Mouse (Mus musculus) hindbrain, embryonic 15.5 days (tissue): ENCODE measurements at regions not wholly inside any gene's neighbourhood (a gene's known extent, or its start where the extent isn't known, plus 50 kb on each side); places are given as distances from the start of the nearest gene placed in this dataset.

ENCODE experiments used
- ATAC-seq: fragments of 200-750 bp; cut with Nextera tagmentation; 2 replicates; pipeline ENCODE4 v1.8.0; 2017; ENCODE audit warnings: low read depth, moderate number of reproducible peaks, moderate TSS enrichment; ENCODE audit not compliant: low FRiP score
- H3K27ac ChIP-seq: fragments of 300-500 bp; sonication (generic); replicated peaks from 2 replicates; pipeline ENCODE4 v1.5.1; 2015; ENCODE audit warnings: mild to moderate bottlenecking, inconsistent platforms
- H3K27me3 ChIP-seq: fragments of 300-500 bp; sonication (generic); 2 replicates; pipeline ENCODE4 v1.6.1; 2015; ENCODE audit warnings: control low read depth, inconsistent platforms
- H3K36me3 ChIP-seq: fragments of 300-500 bp; sonication (generic); 2 replicates; pipeline ENCODE4 v1.6.1; 2015; ENCODE audit warnings: control low read depth, inconsistent platforms
- H3K4me1 ChIP-seq: fragments of 300-500 bp; sonication (generic); replicated peaks from 2 replicates; pipeline ENCODE4 v1.6.1; 2015; ENCODE audit warnings: control low read depth, inconsistent platforms
- H3K4me2 ChIP-seq: fragments of 300-500 bp; sonication (generic); 2 replicates; pipeline ENCODE4 v1.6.1; 2015; ENCODE audit warnings: moderate library complexity, mild to moderate bottlenecking, inconsistent platforms
- H3K4me3 ChIP-seq: fragments of 300-500 bp; sonication (generic); 2 replicates; pipeline ENCODE4 v1.5.1; 2015; ENCODE audit warnings: mild to moderate bottlenecking, inconsistent platforms
- H3K9ac ChIP-seq: fragments of 300-500 bp; sonication (generic); 2 replicates; pipeline ENCODE4 v1.6.1; 2015; ENCODE audit warnings: inconsistent platforms
- H3K9me3 ChIP-seq: fragments of 300-500 bp; sonication (generic); 2 replicates; pipeline ENCODE4 v1.6.1; 2016; ENCODE audit warnings: control low read depth, inconsistent platforms
- WGBS: fragments of 180-500 bp; shearing (Covaris S2); methylation state at CpG from one replicate; pipeline ENCODE4 v1.1.7; 2015; 5-methylcytosine and 5-hydroxymethylcytosine counted together

- WGBS = 20% methylated on average over 1 of the region's 1 CpGs
- Histone ChIP-seq H3K4me1 (no peaks in the 10 kb centered on the region), H3K27ac (no peak overlapping the region), H3K4me3 (no peak overlapping the region), H3K4me2 (no peak overlapping the region), H3K27me3 (no peaks in the 10 kb centered on the region), H3K36me3 (no peaks in the 10 kb centered on the region), H3K9ac (no peak overlapping the region), H3K9me3 (no peaks in the 10 kb centered on the region)
- ATAC-seq = no peak
These were observed 485.8 kb downstream of the 1700129C05Rik start for GRCm38 (mm10) chr14:58656935-58657238.

- no peak overlapping the region for H3K9ac ChIP-seq
- no peak overlapping the region for H3K27ac ChIP-seq
- H3K4me1 ChIP-seq = no peaks in the 10 kb centered on the region
- H3K36me3 ChIP-seq = no peaks in the 10 kb centered on the region
- no peak for ATAC-seq
- H3K9me3 ChIP-seq = no peaks in the 10 kb centered on the region
- no peak overlapping the region for H3K4me2 ChIP-seq
- H3K27me3 ChIP-seq = no peaks in the 10 kb centered on the region
- H3K4me3 ChIP-seq = no peak overlapping the region
- 35% methylated on average over 4 of the region's 4 CpGs for WGBS
These were observed 486.3 kb downstream of the 1700129C05Rik start for GRCm38 (mm10) chr14:58656212-58656934.

- 88% methylated on average over 1 of the region's 1 CpGs for WGBS
- Histone ChIP-seq H3K4me1 (no peaks in the 10 kb centered on the region), H3K27ac (no peak overlapping the region), H3K9me3 (no peaks in the 10 kb centered on the region), H3K36me3 (no peaks in the 10 kb centered on the region), H3K27me3 (no peaks in the 10 kb centered on the region), H3K4me2 (no peak overlapping the region), H3K9ac (no peak overlapping the region), H3K4me3 (no peak overlapping the region)
- ATAC-seq = no peak
These were observed 489.7 kb downstream of the 1700129C05Rik start for GRCm38 (mm10) chr14:58653026-58653425.

DNA sequence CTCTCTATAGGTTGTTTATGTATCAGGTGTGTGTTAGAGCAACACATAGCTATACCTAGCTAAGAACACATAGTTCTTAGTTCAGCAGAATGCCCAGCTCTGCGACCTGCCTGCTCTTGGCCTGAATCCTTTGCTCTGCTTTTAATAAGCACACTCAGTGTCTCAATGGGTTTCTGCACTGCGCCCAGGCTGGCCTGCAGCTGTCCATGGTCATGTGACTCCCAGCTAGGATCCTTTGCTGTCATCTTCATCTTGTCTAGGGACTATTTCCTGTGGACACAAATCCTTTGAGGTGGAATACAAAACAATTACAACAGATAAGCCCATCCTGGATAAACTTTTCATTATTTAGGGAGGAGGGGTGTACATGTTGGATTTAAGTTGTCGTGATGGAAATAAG is 490.7 kb downstream of the 1700129C05Rik start:
- Histone ChIP-seq H3K4me1 (no peaks in the 10 kb centered on the region), H3K9me3 (no peaks in the 10 kb centered on the region), H3K36me3 (no peaks in the 10 kb centered on the region), H3K27me3 (no peaks in the 10 kb centered on the region), H3K4me3 (no peak overlapping the region), H3K27ac (no peak overlapping the region), H3K4me2 (no peak overlapping the region), H3K9ac (no peak overlapping the region)
- ATAC-seq = no peak
- 86% methylated on average over 3 of the region's 3 CpGs for WGBS

DNA sequence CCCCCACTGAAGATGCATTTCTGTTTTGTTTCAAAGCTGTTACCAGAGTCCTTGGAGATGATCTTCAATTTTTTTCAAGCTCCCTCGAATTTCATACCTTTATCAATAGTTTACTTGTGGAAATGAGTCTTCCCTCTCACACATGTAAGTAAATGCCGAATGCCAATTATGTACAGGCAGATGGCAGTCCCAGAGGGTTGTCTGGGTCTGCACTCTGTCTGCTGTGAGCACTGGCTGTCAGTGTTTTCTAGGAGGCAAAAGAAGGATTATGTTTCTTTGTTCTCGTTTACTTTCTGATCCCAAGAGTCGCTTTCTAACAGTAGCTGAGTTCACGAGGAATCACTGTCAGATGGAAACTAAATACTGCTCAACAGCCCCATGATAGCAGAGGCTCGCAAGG is 491.5 kb downstream of the 1700129C05Rik start:
- Histone ChIP-seq H3K27me3 (no peaks in the 10 kb centered on the region), H3K4me2 (no peak overlapping the region), H3K4me1 (no peaks in the 10 kb centered on the region), H3K27ac (no peak overlapping the region), H3K9ac (no peak overlapping the region), H3K4me3 (no peak overlapping the region), H3K9me3 (no peaks in the 10 kb centered on the region), H3K36me3 (no peaks in the 10 kb centered on the region)
- 55% methylated on average over 6 of the region's 6 CpGs for WGBS
- no peak for ATAC-seq

- 0 out of 2 replicates have a peak, but pooled peaks cover 2% of the 10 kb centered on the region for H3K27me3 ChIP-seq
- no peak overlapping the region for H3K4me3 ChIP-seq
- no peak for ATAC-seq
- H3K36me3 ChIP-seq = no peaks in the 10 kb centered on the region
- H3K9me3 ChIP-seq = no peaks in the 10 kb centered on the region
- no peak overlapping the region for H3K9ac ChIP-seq
- H3K4me2 ChIP-seq = no peak overlapping the region
- no peaks in the 10 kb centered on the region for H3K4me1 ChIP-seq
- H3K27ac ChIP-seq = no peak overlapping the region
- WGBS = 66% methylated on average over 7 of the region's 7 CpGs
These were observed 504.4 kb downstream of the 1700129C05Rik start for GRCm38 (mm10) chr14:58638337-58638696.

- ATAC-seq = peak; percentile 11; the same call in 1 of the 2 replicates
- no peak overlapping the region for H3K27ac ChIP-seq
- WGBS = 31% methylated on average over 13 of the region's 13 CpGs
- H3K9me3 ChIP-seq = no peaks in the 10 kb centered on the region
- no peaks in the 10 kb centered on the region for H3K4me1 ChIP-seq
- no peak overlapping the region for H3K4me2 ChIP-seq
- H3K4me3 ChIP-seq = no peak overlapping the region
- H3K36me3 ChIP-seq = no peaks in the 10 kb centered on the region
- H3K9ac ChIP-seq = no peak overlapping the region
- H3K27me3 ChIP-seq = 0 out of 2 replicates have a peak, but pooled peaks cover 2% of the 10 kb centered on the region
These were observed 505.0 kb downstream of the 1700129C05Rik start for GRCm38 (mm10) chr14:58637405-58638336.

DNA sequence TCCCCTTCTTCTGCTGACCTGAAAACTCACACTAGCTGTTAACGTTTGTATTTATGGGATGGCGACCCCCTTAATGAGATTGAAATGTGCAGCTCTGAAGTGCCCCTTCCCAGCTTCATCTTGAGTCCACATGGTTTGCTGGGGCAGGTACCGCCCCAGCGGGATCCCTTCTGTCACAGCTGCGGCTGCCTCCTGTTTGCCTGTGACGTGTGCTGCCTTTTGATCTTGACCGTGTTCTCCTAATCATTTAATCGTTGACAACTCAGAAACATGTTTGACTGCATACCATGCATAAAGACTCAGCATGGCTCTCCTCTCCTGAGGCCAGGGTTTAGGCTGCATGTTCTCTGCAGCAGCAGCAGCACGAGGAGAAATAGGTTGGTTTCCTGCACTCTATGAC is 511.5 kb downstream of the 1700129C05Rik start:
- 40% methylated on average over 9 of the region's 9 CpGs for WGBS
- H3K9me3 ChIP-seq = no peaks in the 10 kb centered on the region
- no peaks in the 10 kb centered on the region for H3K36me3 ChIP-seq
- H3K4me1 ChIP-seq = no peaks in the 10 kb centered on the region
- ATAC-seq = no peak
- H3K4me2 ChIP-seq = no peak overlapping the region
- H3K27ac ChIP-seq = no peak overlapping the region
- H3K9ac ChIP-seq = no peak overlapping the region
- H3K4me3 ChIP-seq = no peak overlapping the region
- 0 out of 2 replicates have a peak, but pooled peaks cover 4% of the 10 kb centered on the region for H3K27me3 ChIP-seq

- H3K4me1 ChIP-seq = no peaks in the 10 kb centered on the region
- H3K4me3 ChIP-seq = no peak overlapping the region
- H3K27me3 ChIP-seq = 0 out of 2 replicates have a peak, but pooled peaks cover 2% of the 10 kb centered on the region
- ATAC-seq = no peak
- no peaks in the 10 kb centered on the region for H3K9me3 ChIP-seq
- WGBS = 86% methylated on average over 2 of the region's 2 CpGs
- H3K36me3 ChIP-seq = no peaks in the 10 kb centered on the region
- H3K27ac ChIP-seq = no peak overlapping the region
- H3K9ac ChIP-seq = no peak overlapping the region
- H3K4me2 ChIP-seq = no peak overlapping the region
These were observed 514.4 kb downstream of the 1700129C05Rik start for GRCm38 (mm10) chr14:58628266-58628665.

DNA sequence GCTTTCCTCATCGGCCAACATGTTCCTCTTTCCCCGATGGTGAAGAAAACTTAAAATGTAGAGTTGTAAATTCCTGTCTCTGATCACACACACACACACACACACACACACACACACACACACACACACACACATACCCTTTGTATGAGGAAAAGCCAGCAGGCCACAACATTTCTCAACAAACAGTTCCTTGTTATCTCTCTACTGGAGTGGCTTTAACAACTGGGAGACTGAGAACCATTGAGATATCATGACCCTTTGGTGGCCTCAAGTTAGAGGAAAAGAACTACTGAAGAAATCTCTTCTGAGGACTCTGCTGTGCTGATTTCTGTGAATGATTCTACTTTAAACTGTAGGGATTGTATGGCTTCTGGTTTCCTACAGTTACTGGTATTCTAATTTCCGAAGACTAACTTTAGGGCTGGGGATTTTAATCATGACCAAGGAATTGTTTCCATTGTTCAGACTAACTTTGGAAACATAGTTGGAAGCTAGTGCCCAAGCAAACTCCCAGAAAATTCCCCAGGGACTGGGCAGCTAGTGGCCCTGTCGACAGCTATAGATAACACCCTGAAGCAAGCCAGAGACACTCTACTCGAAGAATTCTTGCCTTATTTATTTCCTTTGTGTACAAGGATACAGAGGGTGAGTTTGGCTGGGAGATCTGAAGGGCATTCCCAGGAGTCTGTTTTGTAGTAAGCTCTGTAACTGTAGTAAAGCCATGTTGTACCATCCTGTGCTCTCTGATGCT is 516.0 kb downstream of the 1700129C05Rik start:
- H3K4me2 ChIP-seq = no peak overlapping the region
- H3K4me3 ChIP-seq = no peak overlapping the region

GRCm38 (mm10) chr14:58620186-58620585 is 522.5 kb downstream of the 1700129C05Rik start:
- Histone ChIP-seq H3K4me3 (no peak overlapping the region), H3K9ac (no peak overlapping the region), H3K9me3 (no peaks in the 10 kb centered on the region), H3K4me2 (no peak overlapping the region), H3K36me3 (no peaks in the 10 kb centered on the region), H3K4me1 (no peaks in the 10 kb centered on the region), H3K27me3 (no peaks in the 10 kb centered on the region), H3K27ac (no peak overlapping the region)
- no peak for ATAC-seq
- 83% methylated on average over 2 of the region's 2 CpGs for WGBS

More for the DNA sequence above, 516.0 kb downstream of the 1700129C05Rik start:
- H3K36me3 ChIP-seq = no peaks in the 10 kb centered on the region
- 0 out of 2 replicates have a peak, but pooled peaks cover 2% of the 10 kb centered on the region for H3K27me3 ChIP-seq
- no peak overlapping the region for H3K9ac ChIP-seq
- WGBS = 86% methylated on average over 5 of the region's 5 CpGs
- no peaks in the 10 kb centered on the region for H3K9me3 ChIP-seq
- no peak overlapping the region for H3K27ac ChIP-seq
- ATAC-seq = no peak
- no peaks in the 10 kb centered on the region for H3K4me1 ChIP-seq

DNA sequence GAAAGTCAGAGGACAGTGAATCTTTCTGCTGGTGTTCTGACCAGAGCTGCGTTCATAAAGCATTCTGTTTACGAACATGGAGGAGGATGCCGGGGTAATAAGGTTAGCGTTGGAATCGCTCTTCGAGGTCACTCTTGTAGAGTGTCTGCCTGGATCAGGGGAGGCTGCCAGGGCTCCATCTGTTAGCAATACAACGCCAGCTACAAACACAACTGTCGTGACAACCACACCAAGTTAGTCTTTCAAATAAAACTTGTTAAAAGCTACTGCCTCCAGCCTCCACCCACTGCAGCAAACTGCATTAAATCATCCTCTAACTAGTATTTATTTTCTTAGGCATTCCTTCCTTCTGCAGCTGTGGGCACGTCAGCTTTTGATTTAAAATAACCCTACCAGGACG is 525.0 kb downstream of the 1700129C05Rik start:
- H3K9ac ChIP-seq = no peak overlapping the region
- H3K4me3 ChIP-seq = no peak overlapping the region
- ATAC-seq = no peak
- 78% methylated on average over 10 of the region's 10 CpGs for WGBS
- no peaks in the 10 kb centered on the region for H3K27me3 ChIP-seq
- H3K9me3 ChIP-seq = no peaks in the 10 kb centered on the region
- no peak overlapping the region for H3K27ac ChIP-seq
- no peak overlapping the region for H3K4me2 ChIP-seq
- H3K36me3 ChIP-seq = no peaks in the 10 kb centered on the region
- no peaks in the 10 kb centered on the region for H3K4me1 ChIP-seq
